Mouse (Mus musculus) left cerebral cortex, adult 18-20 months (tissue): ENCODE results near the gene Fuom. TPM values are rescaled to one million over a fixed set of nuclear protein-coding genes. Genes with fewer than 3 reads are reported as not detected.

ENCODE experiments used
- DNase-seq, 2 experiments: peaks; one replicate each; pipeline ENCODE4 v3.0.0; 2021 to 2022; ENCODE audit warnings: low spot score in 2 of 2, mixed read lengths in 1 of 2
- total RNA-seq, 2 experiments: library from RNA; stranded (reverse); gene quantifications; 2 replicates each; pipeline ENCODE4 v1.2.3; 2021

Gene Fuom
- total RNA-seq, 2 experiments from 2014 or later = 51.3 to 51.4 TPM

DNA sequence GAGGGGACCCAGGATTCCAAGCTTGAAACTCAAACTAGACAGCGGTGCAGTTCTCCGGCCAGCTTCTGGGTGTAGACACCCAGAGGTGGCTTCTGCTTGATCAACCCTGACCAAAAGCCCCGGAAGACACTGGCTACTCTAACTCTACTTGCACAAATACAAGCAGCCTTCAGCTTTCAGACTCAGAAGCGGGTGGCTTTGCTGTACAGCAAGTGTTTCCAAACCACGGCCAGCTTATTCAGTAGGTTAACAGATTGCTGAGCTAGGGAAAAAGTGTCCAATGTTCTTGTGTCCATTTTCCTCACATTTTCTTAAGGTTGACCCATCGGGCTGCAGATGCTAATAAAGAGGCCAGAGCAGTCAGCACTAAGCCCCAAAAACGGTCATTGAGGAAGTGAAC, 43.7 kb downstream of the Fuom start:
- DNase-seq = no peak

DNA sequence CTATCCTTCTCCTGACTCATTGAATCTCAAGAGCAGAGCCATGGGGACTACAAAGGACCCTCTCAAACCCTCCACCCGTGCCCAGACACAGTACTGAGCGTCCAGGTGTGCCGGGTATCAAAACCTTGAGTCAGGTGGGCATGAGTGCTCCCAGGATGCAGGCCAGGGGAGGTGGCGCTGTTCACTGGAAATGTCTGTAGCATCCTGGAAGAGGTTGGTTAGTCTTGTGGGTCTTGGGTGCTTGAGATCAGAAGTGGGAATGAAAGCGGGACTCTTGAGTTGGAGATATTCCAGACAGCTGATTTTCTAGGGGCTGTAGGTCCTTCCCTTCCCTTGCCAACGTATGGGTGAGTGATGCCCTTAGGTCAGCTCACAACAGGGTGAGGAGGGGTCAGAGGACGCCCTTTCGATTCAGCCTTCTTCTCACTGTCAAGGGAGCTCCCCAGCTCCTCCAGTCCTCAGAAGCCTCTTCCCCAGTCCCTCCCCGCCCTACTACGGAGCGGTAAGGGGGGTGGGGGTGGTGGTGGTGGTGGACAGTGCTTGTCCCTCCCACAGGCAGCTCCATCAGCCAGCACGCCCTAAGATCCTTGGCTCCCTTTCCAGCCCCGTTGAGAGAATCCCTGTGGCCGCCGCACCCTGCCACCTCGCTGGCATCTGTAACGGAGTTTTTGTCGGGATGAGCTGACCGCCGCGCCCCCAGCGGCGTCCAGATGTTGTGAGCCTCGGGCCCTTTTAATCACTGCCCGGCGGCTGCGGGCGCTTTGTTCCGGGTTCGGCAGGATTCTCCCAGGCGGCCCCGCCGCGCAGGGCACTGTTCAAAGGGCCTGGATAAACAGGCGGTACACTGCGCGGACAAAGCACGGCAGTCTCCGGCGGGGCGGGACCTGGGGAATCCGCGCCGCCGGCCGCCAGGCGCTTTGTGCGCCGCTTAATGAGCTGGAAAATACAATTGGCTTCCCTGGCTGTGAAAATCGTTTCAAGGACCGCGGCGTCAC, 44.5 kb downstream of the Fuom start:
- DNase-seq = no peak

- DNase-seq = no peak
Measured at GRCm38 (mm10) chr7:140054124-140054523, 48.1 kb downstream of the Fuom start.

- DNase-seq = peak in 1 of 2 experiments; percentile 15
Measured at GRCm38 (mm10) chr7:140049115-140049689, 53.0 kb downstream of the Fuom start.

- no peak for DNase-seq
Measured at GRCm38 (mm10) chr7:140048361-140049114, 53.7 kb downstream of the Fuom start, which contains the start of gene Msx3. Gene Msx3, minus strand, starts transcription at chr7:140049089.

DNA sequence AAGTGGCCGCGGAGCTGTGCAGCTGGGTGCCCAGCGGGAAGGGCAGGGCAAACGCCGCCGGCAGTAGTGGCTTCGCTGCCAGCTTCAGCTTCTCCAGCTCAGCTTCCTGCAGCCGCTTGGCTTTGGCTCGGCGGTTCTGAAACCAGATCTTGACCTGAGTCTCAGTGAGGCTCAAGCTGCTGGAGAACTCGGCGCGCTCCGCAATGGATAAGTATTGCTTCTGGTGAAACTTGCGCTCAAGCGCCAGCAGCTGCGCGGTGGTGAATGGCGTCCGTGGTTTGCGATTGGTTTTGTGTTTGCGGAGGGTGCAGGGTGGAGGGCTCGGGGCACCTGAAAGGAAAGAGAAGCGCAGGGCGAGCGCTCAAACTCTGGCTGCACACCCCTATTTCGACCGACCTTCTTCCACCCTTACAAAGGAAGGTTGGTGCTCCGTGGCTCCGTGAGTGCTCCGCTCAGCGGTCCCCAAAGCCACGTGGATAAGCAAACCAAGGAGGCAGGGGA, 54.4 kb downstream of the Fuom start:
- DNase-seq = no peak

Other genes starting within 250 kb of the Fuom start
- 10 to 100 TPM; 67.7 to 74.7 TPM for gene Kndc1, start 207.7 kb downstream of the Fuom start, total RNA-seq
- gene Utf1, start 158.7 kb downstream of the Fuom start, total RNA-seq = not detected
- 1 to 10 TPM in 1 of 2 experiments, under 1 TPM in 1; 0.96 to 1.7 TPM for gene 6430531B16Rik, start 123.7 kb downstream of the Fuom start, total RNA-seq
- gene Adam8, start 109.9 kb downstream of the Fuom start, total RNA-seq = 1 to 10 TPM; 3.3 TPM
- gene Zfp511, start 66.0 kb downstream of the Fuom start, total RNA-seq = 10 to 100 TPM; 22.2 to 26.3 TPM
- gene Tubgcp2, start 65.8 kb downstream of the Fuom start, total RNA-seq = 10 to 100 TPM; 34.5 to 36.1 TPM
- not detected for gene Msx3, start 53.4 kb downstream of the Fuom start, total RNA-seq
- 100 to 1,000 TPM; 188 to 210 TPM for gene Caly, start 19.9 kb downstream of the Fuom start, total RNA-seq
- gene Prap1, start 9.0 kb downstream of the Fuom start, total RNA-seq = not detected
- gene Paox, start 13.4 kb upstream of the Fuom start, total RNA-seq = 1 to 10 TPM; 4.7 to 5.0 TPM
- 10 to 100 TPM; 54.7 to 55.9 TPM for gene Echs1, start 14.0 kb upstream of the Fuom start, total RNA-seq
- gene Mtg1, start 35.1 kb upstream of the Fuom start, total RNA-seq = 10 to 100 TPM; 20.3 to 27.5 TPM
- gene Sprn, start 52.4 kb upstream of the Fuom start, total RNA-seq = 100 to 1,000 TPM; 119 to 120 TPM
- gene Olfr522, start 62.3 kb upstream of the Fuom start, total RNA-seq = not detected
- gene Olfr523, start 70.8 kb upstream of the Fuom start, total RNA-seq = not detected
- not detected for gene Olfr524, start 103.5 kb upstream of the Fuom start, total RNA-seq
- gene Cd163l1, start 115.8 kb upstream of the Fuom start, total RNA-seq = not detected
- gene 5830411N06Rik, start 144.8 kb upstream of the Fuom start, total RNA-seq = under 1 TPM; 0.40 to 0.42 TPM
- gene Olfr525, start 218.4 kb upstream of the Fuom start, total RNA-seq = not detected
- gene Olfr527, start 231.6 kb upstream of the Fuom start, total RNA-seq = not detected